Comparison of ENCODE assay signal across 18 mouse cellular contexts in genomic region chr3:129547837-129548435, GRCm38 (mm10). TPM values are rescaled to one million over a fixed set of nuclear protein-coding genes. Genes with fewer than 3 reads are reported as not detected.
A peak's percentile ranks its signal among the peaks of the same experiment; 100 is the strongest.
DNase-seq lines count a peak whose midpoint lies in the region; ATAC-seq and TF ChIP-seq lines count a peak whose summit lies in the region.
"Had no signal": no experiment of that assay in that cellular context is flagged by ENCODE, and none has a peak within 500 bp of the region (broad histone marks: within the 10 kb centered on the region; RNA-seq: fewer than 3 reads in every experiment).

No protein-coding gene starts in this region.

- no peak for ATAC-seq in kidney, embryonic 15.5 days (replicated peaks; ENCODE audit: low FRiP score)
- no peak for ATAC-seq in kidney, embryonic 16.5 days (ENCODE audit: low FRiP score, low TSS enrichment)
- peak; percentile 20; the same call in 1 of the 2 replicates for ATAC-seq in forebrain, postnatal 0 days
- peak; percentile 27; the same call in 1 of the 2 replicates for ATAC-seq in liver, embryonic 13.5 days (ENCODE audit: low read depth)
- ATAC-seq in heart, embryonic 11.5 days (replicated peaks; ENCODE audit: insufficient number of reproducible peaks, low FRiP score, low TSS enrichment): no peak
- ATAC-seq: activated CD4-positive, CD25-positive, alpha-beta regulatory T cell, adult 4 months; CD4-positive, CD25-positive, alpha-beta regulatory T cell, adult 4 months; midbrain, embryonic 13.5 days had no signal

- 0 out of 2 replicates have a peak overlapping the region, but pooled peaks have one; percentile 7 for H3K27ac ChIP-seq in kidney, embryonic 15.5 days
- H3K27ac ChIP-seq in kidney, embryonic 16.5 days (ENCODE audit: low read length): no peak overlapping the region
- H3K27ac ChIP-seq in forebrain, postnatal 0 days (ENCODE audit: low read depth, low read length): no peak overlapping the region
- H3K27ac ChIP-seq in liver, embryonic 13.5 days: peak overlapping the region; percentile 47
- H3K27ac ChIP-seq in heart, embryonic 11.5 days (ENCODE audit: low read depth, low read length): no peak overlapping the region
- H3K27ac ChIP-seq: hindbrain, embryonic 15.5 days; kidney, postnatal 0 days; macrophage; midbrain, embryonic 13.5 days had no signal

- DNase-seq in forebrain, postnatal 0 days: peak; percentile 17
- no peak for DNase-seq in liver, embryonic 13.5 days
- peak; percentile 64 for DNase-seq in yolk sac, embryonic 10.5 days (ENCODE audit: low spot score)
- no peak for DNase-seq in kidney, postnatal 4 days
- DNase-seq: adrenal gland, postnatal 25 days; cerebellum, postnatal 14 days; heart, postnatal 14 days; lung, adult 18-20 months; spleen, adult 18-20 months had no signal

- TF ChIP-seq CTCF in forebrain, postnatal 0 days (IDR thresholded peaks at IDR 0.05; ENCODE audit: low read depth): no peak

- WGBS in kidney, embryonic 15.5 days: 33% methylated on average over 8 of the region's 8 CpGs
- WGBS in kidney, embryonic 16.5 days: 40% methylated on average over 8 of the region's 8 CpGs
- 58% methylated on average over 8 of the region's 8 CpGs for WGBS in forebrain, postnatal 0 days
- WGBS in liver, embryonic 13.5 days (ENCODE audit: insufficient replicate concordance): 59% methylated on average over 8 of the region's 8 CpGs
- 57% methylated on average over 8 of the region's 8 CpGs for WGBS in heart, embryonic 11.5 days (ENCODE audit: insufficient replicate concordance)

- H3K4me1 ChIP-seq in kidney, embryonic 15.5 days: peaks cover 37% of the 10 kb centered on the region
- peaks cover 40% of the 10 kb centered on the region for H3K4me1 ChIP-seq in kidney, embryonic 16.5 days (ENCODE audit: insufficient read depth, low read length)
- H3K4me1 ChIP-seq in forebrain, postnatal 0 days (ENCODE audit: insufficient read depth): 0 out of 2 replicates have a peak, but pooled peaks cover 3% of the 10 kb centered on the region
- H3K4me1 ChIP-seq in liver, embryonic 13.5 days (replicated peaks): peaks cover 35% of the 10 kb centered on the region
- 0 out of 2 replicates have a peak, but pooled peaks cover 4% of the 10 kb centered on the region for H3K4me1 ChIP-seq in heart, embryonic 11.5 days (ENCODE audit: control insufficient read depth, insufficient read depth, low read length)
- H3K4me1 ChIP-seq: hindbrain, embryonic 15.5 days had no signal

- no peaks in the 10 kb centered on the region for H3K27me3 ChIP-seq in kidney, embryonic 15.5 days
- H3K27me3 ChIP-seq in kidney, embryonic 16.5 days (ENCODE audit: insufficient read depth, low read length): no peaks in the 10 kb centered on the region
- no peaks in the 10 kb centered on the region for H3K27me3 ChIP-seq in forebrain, postnatal 0 days (ENCODE audit: insufficient read depth, low read length)
- no peaks in the 10 kb centered on the region for H3K27me3 ChIP-seq in liver, embryonic 13.5 days
- H3K27me3 ChIP-seq in heart, embryonic 11.5 days (ENCODE audit: control insufficient read depth, insufficient read depth, low read length): no peaks in the 10 kb centered on the region
- H3K27me3 ChIP-seq: hindbrain, embryonic 15.5 days; midbrain, embryonic 13.5 days had no signal

- peaks cover 19% of the 10 kb centered on the region for H3K36me3 ChIP-seq in kidney, embryonic 15.5 days
- peaks cover 12% of the 10 kb centered on the region for H3K36me3 ChIP-seq in kidney, embryonic 16.5 days (ENCODE audit: insufficient read depth, low read length)
- H3K36me3 ChIP-seq in forebrain, postnatal 0 days (ENCODE audit: insufficient read depth): peaks cover 8% of the 10 kb centered on the region; the same call in 1 of the 2 replicates
- H3K36me3 ChIP-seq in liver, embryonic 13.5 days: peaks cover 12% of the 10 kb centered on the region
- peaks cover 4% of the 10 kb centered on the region; the same call in 1 of the 2 replicates for H3K36me3 ChIP-seq in heart, embryonic 11.5 days (ENCODE audit: control insufficient read depth, insufficient read depth, low read length)
- H3K36me3 ChIP-seq: hindbrain, embryonic 15.5 days had no signal

- H3K4me3 ChIP-seq in kidney, embryonic 15.5 days (replicated peaks): no peak overlapping the region
- H3K4me3 ChIP-seq in kidney, embryonic 16.5 days (ENCODE audit: low read length): no peak overlapping the region
- H3K4me3 ChIP-seq in forebrain, postnatal 0 days (ENCODE audit: low read depth, low read length): no peak overlapping the region
- no peak overlapping the region for H3K4me3 ChIP-seq in liver, embryonic 13.5 days (replicated peaks)
- H3K4me3 ChIP-seq in heart, embryonic 11.5 days (ENCODE audit: low read depth, low read length): no peak overlapping the region
- H3K4me3 ChIP-seq: hindbrain, embryonic 15.5 days; midbrain, embryonic 13.5 days had no signal

- peaks cover 5% of the 10 kb centered on the region; the same call in 1 of the 2 replicates for H3K9me3 ChIP-seq in kidney, embryonic 15.5 days (replicated peaks)
- peaks cover 6% of the 10 kb centered on the region; the same call in 1 of the 2 replicates for H3K9me3 ChIP-seq in kidney, embryonic 16.5 days (ENCODE audit: low read length)
- H3K9me3 ChIP-seq in forebrain, postnatal 0 days (ENCODE audit: low read length): no peaks in the 10 kb centered on the region
- H3K9me3 ChIP-seq in liver, embryonic 13.5 days (replicated peaks): no peaks in the 10 kb centered on the region
- H3K9me3 ChIP-seq in heart, embryonic 11.5 days (replicated peaks; ENCODE audit: control insufficient read depth, low read length): no peaks in the 10 kb centered on the region
- H3K9me3 ChIP-seq: hindbrain, embryonic 15.5 days; midbrain, embryonic 13.5 days had no signal

- H3K9ac ChIP-seq in kidney, embryonic 15.5 days: no peak overlapping the region
- H3K9ac ChIP-seq in kidney, embryonic 16.5 days (replicated peaks; ENCODE audit: low read length): no peak overlapping the region
- no peak overlapping the region for H3K9ac ChIP-seq in forebrain, postnatal 0 days
- no peak overlapping the region for H3K9ac ChIP-seq in liver, embryonic 13.5 days
- H3K9ac ChIP-seq in heart, embryonic 11.5 days (ENCODE audit: low read depth, low read length): no peak overlapping the region
- H3K9ac ChIP-seq: hindbrain, embryonic 15.5 days; midbrain, embryonic 13.5 days had no signal

- H3K4me2 ChIP-seq in kidney, embryonic 15.5 days: no peak overlapping the region
- no peak overlapping the region for H3K4me2 ChIP-seq in kidney, embryonic 16.5 days (replicated peaks; ENCODE audit: low read depth, low read length)
- no peak overlapping the region for H3K4me2 ChIP-seq in forebrain, postnatal 0 days (ENCODE audit: low read depth)
- H3K4me2 ChIP-seq in liver, embryonic 13.5 days: 0 out of 2 replicates have a peak overlapping the region, but pooled peaks have one; percentile 4
- H3K4me2 ChIP-seq in heart, embryonic 11.5 days: no peak overlapping the region
- H3K4me2 ChIP-seq: hindbrain, embryonic 15.5 days; midbrain, embryonic 13.5 days had no signal

RNA-seq across cellular contexts. Expression of gene Elovl6, which starts 15.8 kb away (rescaled TPM):
- polyA plus RNA-seq in kidney, embryonic 15.5 days (2015; fragmentation: Nextera tagmentation; extraction: Ambion mirVana): 46.6 and 47.6 TPM in 2 replicates
- 40.5 and 54.9 TPM in 2 replicates for polyA plus RNA-seq in kidney, embryonic 16.5 days (2015; fragmentation: Nextera tagmentation; extraction: Ambion mirVana)
- total RNA-seq in forebrain, postnatal 0 days (2014; rRNA removed): 46.9 and 51.9 TPM in 2 replicates
- polyA plus RNA-seq in forebrain, postnatal 0 days (2015; fragmentation: Nextera tagmentation; extraction: Ambion mirVana): 28.2 and 39.1 TPM in 2 replicates
- polyA plus RNA-seq in liver, embryonic 13.5 days (2015; fragmentation: Nextera tagmentation; extraction: Ambion mirVana): 10.4 and 12.3 TPM in 2 replicates
- polyA plus RNA-seq in heart, embryonic 11.5 days (2014; fragmentation: Nextera tagmentation; extraction: Ambion mirVana): 20.9 and 22.8 TPM in 2 replicates

Comparison
In these comparisons a context has a peak if more than half of its experiments do, and no peak if none do; other contexts are left out.
1. H3K27ac ChIP-seq: peak in kidney, embryonic 15.5 days (single experiment) and liver, embryonic 13.5 days (single experiment); none in kidney, embryonic 16.5 days (single experiment), forebrain, postnatal 0 days (single experiment) and heart, embryonic 11.5 days (single experiment).
2. ATAC-seq: peak in forebrain, postnatal 0 days (single experiment) and liver, embryonic 13.5 days (single experiment); none in kidney, embryonic 15.5 days (single experiment), kidney, embryonic 16.5 days (single experiment) and heart, embryonic 11.5 days (single experiment).
3. DNase-seq: peak in forebrain, postnatal 0 days (single experiment) and yolk sac, embryonic 10.5 days (single experiment); none in liver, embryonic 13.5 days (single experiment) and kidney, postnatal 4 days (0 of 2).